Mouse (Mus musculus): ENCODE results near the gene Rccd1. TPM values are rescaled to one million over a fixed set of nuclear protein-coding genes. Genes with fewer than 3 reads are reported as not detected.
"Not testable (repeated sequence)": the region's sequence is repeated elsewhere in the genome, so short reads cannot be mapped to it uniquely, and the experiment has no call there.

Rccd1 gene
- total RNA-seq, 4 experiments from 2014 or later, result 4.6 to 6.4 (median 5.3) TPM

DNA sequence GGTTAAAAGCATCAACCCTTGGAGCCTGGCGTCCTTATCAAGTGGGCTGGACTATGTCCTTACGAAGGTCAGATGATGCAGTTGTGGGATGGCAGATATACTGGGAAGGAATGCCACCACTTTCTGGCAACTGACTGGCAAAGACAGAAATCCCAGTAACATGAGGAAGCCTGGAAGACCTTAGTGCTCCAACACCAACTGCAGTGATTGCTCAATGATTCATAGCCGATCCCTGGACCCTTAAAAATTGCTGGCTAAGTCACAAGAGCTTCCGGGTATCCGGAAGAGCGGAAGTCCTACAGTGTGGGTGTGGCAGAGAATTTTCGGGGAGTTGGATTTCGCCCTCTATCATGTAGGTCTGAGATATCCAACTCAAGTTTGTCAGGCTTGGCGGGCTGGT lies 21.9 kb upstream of the Rccd1 start:
- DNase-seq (ENCODE audit: low spot score), result no peak

DNA sequence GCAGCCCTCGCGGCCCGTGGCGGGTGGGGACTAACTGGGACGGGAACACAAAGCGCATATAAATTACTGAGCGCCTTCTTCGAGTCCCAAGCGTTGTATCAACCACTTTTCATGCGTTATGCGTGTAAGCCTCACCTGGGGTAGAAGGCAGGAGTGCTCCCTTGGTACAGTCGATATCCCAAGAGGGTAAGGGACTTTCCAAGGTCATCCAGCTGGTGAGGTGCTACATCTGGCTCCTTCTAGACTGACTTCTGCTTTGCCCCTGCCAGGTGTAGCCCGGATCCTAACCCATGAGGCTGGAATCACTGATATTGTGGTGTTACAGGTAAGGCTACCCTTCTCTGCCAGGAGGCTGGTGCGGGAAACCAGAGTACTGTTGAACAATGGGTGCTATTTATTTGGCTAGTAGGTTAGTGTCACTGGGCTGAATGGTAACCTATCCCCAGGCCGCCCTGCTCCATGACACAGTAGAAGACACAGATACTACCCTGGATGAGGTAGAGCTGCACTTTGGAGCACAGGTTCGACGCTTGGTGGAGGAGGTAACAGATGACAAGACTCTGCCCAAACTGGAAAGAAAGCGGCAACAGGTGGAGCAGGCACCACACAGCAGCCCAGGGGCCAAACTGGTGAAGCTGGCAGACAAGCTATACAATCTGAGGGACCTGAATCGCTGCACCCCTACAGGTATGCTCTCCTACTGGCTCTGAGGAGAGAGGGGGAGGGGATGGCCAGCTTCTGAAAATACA lies 19.2 kb upstream of the Rccd1 start:
- no peak for DNase-seq (ENCODE audit: low spot score)

- peak; percentile 90 for DNase-seq (ENCODE audit: low spot score)
Measured at GRCm38 (mm10) chr7:80342858-80343257, 18.6 kb upstream of the Rccd1 start, which contains the start of gene Hddc3. Gene Hddc3 (plus strand): TSS chr7:80343104.

- no peak for DNase-seq (ENCODE audit: low spot score)
Measured at GRCm38 (mm10) chr7:80341793-80342192, 17.5 kb upstream of the Rccd1 start.

DNA sequence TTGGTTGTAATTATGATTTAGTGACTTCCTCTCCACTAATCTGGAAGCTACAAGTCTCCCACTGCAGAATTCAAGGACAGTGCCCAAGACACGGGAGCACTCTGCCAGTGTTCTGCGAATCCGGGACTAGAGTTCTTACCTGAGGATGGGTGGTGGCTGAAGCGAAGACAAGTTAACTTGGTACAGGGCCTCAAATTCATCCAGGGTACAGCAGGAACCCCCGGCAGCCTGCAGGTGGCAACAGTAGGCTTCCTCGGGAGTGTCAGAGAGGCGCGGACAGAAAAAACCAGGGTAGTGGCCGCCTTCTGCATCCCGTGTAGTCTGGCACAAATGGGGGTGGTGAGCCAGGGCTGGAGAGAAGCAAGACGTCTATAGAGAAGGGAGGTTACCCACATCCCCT lies 16.5 kb upstream of the Rccd1 start, which contains the start of gene Unc45a:
TSS of gene Unc45a (minus strand) at position 213 of the 400 bp plus-strand sequence.
- DNase-seq (ENCODE audit: low spot score), result peak; percentile 65

- DNase-seq (ENCODE audit: low spot score), result peak; percentile 98
Measured at GRCm38 (mm10) chr7:80339793-80340628, 15.8 kb upstream of the Rccd1 start.

DNA sequence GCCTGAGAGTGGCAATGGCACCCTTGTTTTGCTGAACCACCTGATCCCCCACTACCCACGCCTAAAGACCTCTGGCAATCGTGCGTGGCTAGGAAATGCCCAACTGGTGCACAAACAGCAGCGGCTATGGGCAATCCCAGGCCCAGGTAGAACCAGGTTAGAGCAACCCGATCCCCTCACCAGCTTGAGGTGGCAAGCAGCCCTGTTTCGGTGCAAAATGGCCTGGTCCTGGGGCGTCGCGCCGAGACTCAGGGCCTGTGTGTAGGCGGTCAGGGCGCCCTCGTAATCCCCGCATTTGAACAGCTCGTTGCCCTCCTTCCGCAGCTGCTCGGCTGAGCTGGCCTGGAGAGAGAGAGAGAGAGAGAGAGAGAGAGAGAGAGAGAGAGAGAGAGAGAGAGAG lies 15.1 kb upstream of the Rccd1 start:
- DNase-seq (ENCODE audit: low spot score), result no peak

DNA sequence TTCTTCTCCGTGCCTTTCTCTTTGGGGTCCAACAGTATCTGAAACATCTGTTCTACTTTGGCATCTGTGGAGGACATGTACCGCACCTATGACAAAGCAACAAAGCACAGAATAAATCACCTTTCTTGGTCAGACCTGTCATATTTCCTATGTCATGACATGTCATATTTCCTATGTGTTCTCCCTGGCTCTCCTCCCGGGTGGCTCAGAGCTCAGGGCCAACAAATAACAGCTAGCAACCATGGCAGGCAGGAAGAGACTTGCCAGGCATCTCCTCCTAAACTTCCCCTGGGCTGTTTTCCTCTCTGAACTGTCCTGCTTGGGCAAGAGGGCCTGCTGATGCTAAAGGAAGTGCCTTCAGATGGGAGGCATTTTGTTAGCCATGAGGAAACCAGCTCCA lies 12.7 kb upstream of the Rccd1 start:
- DNase-seq (ENCODE audit: low spot score), result no peak

DNA sequence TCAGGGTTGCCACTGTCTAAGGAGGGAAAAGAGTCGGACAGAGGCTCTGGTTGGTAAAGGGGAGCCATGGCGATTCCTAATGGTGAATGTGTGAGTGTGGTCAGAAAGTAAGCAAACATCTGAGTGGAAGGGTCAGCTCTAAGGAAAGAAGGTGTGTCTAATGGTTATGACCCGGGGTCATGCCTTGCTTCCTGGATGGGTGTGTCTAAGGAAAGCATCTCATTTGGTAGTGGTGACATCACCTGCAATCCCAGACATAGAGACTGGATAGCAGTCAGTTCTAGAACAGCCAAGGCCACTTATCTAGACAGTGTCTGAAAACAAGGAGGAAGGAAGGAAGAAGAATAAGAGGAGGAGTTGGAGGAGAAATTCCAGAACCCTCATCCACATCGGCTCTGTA lies 10.6 kb upstream of the Rccd1 start:
- no peak for DNase-seq (ENCODE audit: low spot score)

DNA sequence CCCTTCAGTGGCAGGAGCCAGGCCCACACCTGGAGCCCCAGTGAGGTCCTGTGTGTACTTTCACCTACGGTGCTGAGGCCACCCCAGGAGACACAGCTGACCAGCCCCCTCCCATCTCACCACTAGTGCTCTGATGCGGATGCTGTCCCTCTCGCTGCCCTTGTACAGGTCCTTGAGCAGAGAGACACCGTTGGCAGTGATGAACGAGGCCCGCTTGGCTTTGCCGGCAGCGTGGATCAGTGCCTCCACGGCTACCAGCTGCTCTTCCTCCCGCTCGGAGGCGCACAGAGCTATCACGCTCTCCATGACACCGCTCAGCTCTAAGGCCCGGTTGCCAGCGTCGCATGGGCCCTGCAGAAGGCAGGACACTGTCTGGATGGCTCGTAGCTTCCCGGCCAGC lies 7.2 kb upstream of the Rccd1 start:
- DNase-seq (ENCODE audit: low spot score), result no peak

GRCm38 (mm10) chr7:80330278-80330677 lies 6.0 kb upstream of the Rccd1 start:
- no peak for DNase-seq (ENCODE audit: low spot score)

GRCm38 (mm10) chr7:80326076-80326475 lies 1.8 kb upstream of the Rccd1 start:
- no peak for DNase-seq (ENCODE audit: low spot score)

DNA sequence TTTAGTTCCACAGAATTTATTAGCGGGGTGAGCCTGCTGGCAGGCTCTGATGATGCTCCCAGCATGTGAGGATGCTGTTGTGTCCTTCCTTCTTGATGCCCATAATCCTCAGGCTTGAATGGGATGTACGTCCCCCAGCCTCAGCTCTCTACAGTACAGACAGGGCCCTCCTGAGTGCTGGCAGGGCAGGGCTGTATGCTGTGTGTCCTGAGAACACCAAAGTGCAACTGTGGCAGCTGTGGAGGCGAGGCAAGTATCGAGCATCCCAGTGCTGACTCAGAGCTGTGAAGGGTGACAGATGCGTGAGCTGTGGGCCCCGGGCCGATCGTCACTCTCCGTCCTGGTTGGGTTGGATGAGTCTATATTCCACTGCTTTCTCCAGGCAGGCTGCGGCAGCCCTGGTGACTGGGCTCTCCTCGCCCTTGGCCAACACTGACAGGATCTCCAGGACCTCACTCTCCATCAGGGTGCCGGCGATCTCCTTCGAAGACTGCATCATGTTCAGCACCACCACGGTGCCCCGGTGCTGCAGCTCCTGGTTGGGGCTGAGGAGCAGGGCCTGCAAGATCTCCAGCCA lies 1.1 kb upstream of the Rccd1 start:
- no peak for DNase-seq (ENCODE audit: low spot score)

- not testable (repeated sequence) for DNase-seq (ENCODE audit: low spot score)
Measured at GRCm38 (mm10) chr7:80324816-80325119, 514 bp upstream of the Rccd1 start.

DNA sequence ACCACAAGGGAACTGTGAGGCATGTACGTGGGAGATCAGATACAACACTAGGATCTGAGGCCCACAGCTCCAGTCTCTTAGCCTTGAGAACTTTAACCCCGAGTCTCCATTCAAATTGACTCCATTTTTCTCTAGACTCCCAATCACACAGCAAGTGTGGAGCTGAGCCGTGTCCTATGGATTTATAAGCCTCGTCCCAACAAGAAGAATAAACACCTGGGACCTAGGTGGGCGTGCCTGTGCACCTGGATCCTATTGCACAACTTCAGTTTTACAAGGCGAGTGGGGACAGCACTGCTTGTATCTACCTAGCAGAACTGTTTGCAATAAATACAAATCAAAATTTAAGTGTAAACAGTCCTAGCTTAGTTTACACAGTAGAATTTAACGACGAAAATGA lies 918 bp downstream of the Rccd1 start:
- no peak for DNase-seq (ENCODE audit: low spot score)

- no peak for DNase-seq (ENCODE audit: low spot score)
Measured at GRCm38 (mm10) chr7:80319846-80320496, 4.3 kb downstream of the Rccd1 start.

- no peak for DNase-seq (ENCODE audit: low spot score)
Measured at GRCm38 (mm10) chr7:80318670-80319069, 5.6 kb downstream of the Rccd1 start.

DNA sequence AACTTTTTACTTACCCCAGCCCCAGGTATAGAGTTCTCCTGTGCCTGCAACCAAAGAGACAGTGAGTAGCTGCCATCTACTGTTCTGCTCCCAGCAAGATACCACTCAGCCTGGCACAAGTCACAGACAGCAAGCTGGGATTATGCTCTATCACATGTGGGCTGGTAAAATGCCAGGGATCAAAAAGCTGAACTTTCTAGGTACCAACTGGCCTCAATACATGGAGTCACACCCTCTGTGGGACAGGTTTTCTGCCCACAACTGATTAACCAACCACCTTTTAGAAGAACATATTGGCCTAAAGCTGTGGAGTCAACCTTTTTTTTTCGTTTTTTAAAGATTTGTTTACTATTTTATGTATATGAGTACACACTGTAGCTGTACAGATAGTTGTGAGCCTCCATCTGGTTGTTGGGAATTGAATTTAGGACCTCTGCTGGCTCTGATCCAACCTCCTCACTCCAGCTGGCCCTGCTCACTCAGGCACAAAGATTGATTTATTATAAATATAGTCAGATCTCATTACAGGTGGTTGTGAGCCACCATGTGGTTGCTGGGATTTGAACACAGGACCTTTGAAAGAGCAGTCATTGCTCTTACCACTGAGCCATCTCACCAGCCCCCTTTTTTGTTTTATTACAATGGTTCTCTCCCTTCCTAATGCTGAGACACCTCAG lies 6.7 kb downstream of the Rccd1 start:
- no peak for DNase-seq (ENCODE audit: low spot score)

GRCm38 (mm10) chr7:80315733-80316132 lies 8.5 kb downstream of the Rccd1 start:
- DNase-seq (ENCODE audit: low spot score), result no peak

- no peak for DNase-seq (ENCODE audit: low spot score)
Measured at GRCm38 (mm10) chr7:80310771-80311170, 13.5 kb downstream of the Rccd1 start.

- DNase-seq (ENCODE audit: low spot score), result no peak
Measured at GRCm38 (mm10) chr7:80307766-80308165, 16.5 kb downstream of the Rccd1 start.

DNA sequence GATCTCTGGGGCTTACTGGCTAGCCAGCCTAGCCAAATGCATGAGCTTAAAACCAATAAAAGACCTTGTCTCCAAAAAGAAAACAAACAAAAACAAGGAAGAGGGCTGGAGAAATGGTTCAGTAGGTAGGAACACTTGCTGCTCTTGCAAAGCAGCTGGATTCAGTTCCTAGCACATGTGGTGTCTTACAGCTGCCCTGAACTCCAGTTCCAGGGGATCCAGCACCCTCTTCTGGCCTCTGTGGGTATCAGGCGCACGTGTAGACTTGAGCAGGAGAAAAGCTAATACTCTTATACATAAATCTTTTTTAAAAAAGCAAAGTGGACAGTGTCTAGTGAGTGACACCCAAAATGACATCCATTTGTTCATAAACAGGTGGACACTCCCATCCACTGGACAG lies 22.7 kb downstream of the Rccd1 start:
- no peak for DNase-seq (ENCODE audit: low spot score)
